Mouse (Mus musculus) heart, postnatal 0 days (tissue): Measurements from ENCODE around the gene Emc10.

Experiments
- CTCF ChIP-seq: IDR thresholded peaks from 2 replicates; pipeline ENCODE4 v1.5.1; 2016; ENCODE audit warnings: antibody characterized with exemption, control low read depth, low read depth
- EP300 ChIP-seq: IDR thresholded peaks from 2 replicates; pipeline ENCODE4 v1.6.1; 2016; ENCODE audit warnings: antibody characterized with exemption, low read depth

- TF ChIP-seq CTCF: no peak
- TF ChIP-seq EP300: no peak
Measured at GRCm38 (mm10) chr7:44534242-44534641, 37.9 kb upstream of the Emc10 start.
